Mouse (Mus musculus) embryonic fibroblast, embryonic 13.5 days (primary cell): Measurements from ENCODE around the gene Blzf1. TPM values are rescaled to one million over a fixed set of nuclear protein-coding genes. Genes with fewer than 3 reads are reported as not detected.

ENCODE experiments used
- H3K27ac ChIP-seq: 2 replicates; pipeline ENCODE4 v1.5.1; 2012; ENCODE audit warnings: low read length, control low read depth, inconsistent platforms; ENCODE audit not compliant: insufficient read depth
- H3K4me1 ChIP-seq: 2 replicates; pipeline ENCODE4 v1.6.1; 2011; ENCODE audit warnings: low read length; ENCODE audit not compliant: control insufficient read depth, insufficient read depth
- H3K4me3 ChIP-seq: 2 replicates; pipeline ENCODE4 v1.5.1; 2011; ENCODE audit warnings: mild to moderate bottlenecking, control low read depth, low read length; ENCODE audit not compliant: insufficient read depth
- CTCF ChIP-seq: IDR thresholded peaks from 2 replicates; pipeline ENCODE4 v1.5.1; 2011; ENCODE audit warnings: mild to moderate bottlenecking, control low read depth, low read length, moderate library complexity, borderline replicate concordance; ENCODE audit not compliant: insufficient read depth
- POLR2A ChIP-seq: IDR thresholded peaks from 2 replicates; pipeline ENCODE4 v1.6.1; 2011; ENCODE audit warnings: low read depth, mild to moderate bottlenecking, control low read depth, low read length, moderate library complexity
- polyA plus RNA-seq: library from polyadenylated mRNA; stranded (reverse); fragments of >200 nt; gene quantifications from 2 replicates; pipeline ENCODE4 v1.2.4, GENCODE M21; 2011; ENCODE audit warnings: low read depth; ENCODE audit not compliant: missing spikeins, insufficient read length

Gene Blzf1
- polyA plus RNA-seq, 1 experiment, result 31.3 TPM

DNA sequence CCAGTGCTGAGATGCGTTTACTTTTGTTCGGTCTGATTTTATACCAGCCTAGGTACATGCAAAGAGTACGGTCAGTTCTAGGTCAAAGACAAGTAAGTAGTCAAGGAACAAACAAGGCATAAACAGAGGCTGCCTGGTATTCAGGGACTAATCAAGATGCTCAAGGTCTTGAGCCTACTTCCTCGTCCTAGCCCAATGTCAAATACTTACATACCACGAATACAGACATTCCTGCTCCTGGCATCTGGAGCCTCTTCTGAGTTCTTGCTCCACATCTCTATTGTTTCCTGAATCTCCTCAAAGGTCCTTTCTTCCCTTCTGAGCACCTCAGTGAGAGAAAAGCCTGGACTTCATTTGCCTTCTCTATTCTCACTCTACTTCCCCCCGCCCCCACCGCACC is 36.3 kb downstream of the Blzf1 start:
- Histone ChIP-seq H3K4me1 (no peaks in the 10 kb centered on the region; the same call in 1 of the 2 replicates), H3K27ac (no peak overlapping the region), H3K4me3 (no peak overlapping the region)
- TF ChIP-seq POLR2A (no peak), CTCF (no peak)

DNA sequence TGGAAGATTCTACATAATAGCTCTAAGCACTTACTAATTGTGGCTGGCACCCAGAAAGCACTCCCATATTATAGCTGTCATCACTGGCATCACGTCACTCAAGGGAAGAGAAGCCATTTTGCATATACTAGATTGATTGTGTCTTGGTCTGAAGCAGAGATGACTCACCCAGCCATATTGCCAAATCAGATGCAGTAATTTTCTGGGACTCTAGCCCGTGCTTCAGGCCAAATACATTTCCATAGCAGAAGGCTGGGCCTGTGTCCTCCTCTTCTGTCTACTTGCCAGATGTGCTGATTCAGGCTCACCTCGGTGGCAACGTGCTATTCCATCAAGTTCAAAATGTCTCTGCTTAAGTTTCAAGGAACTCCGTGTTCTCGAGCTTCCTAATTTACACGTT is 45.7 kb downstream of the Blzf1 start:
- no peak overlapping the region for H3K27ac ChIP-seq
- TF ChIP-seq CTCF, result no peak
- TF ChIP-seq POLR2A, result no peak

DNA sequence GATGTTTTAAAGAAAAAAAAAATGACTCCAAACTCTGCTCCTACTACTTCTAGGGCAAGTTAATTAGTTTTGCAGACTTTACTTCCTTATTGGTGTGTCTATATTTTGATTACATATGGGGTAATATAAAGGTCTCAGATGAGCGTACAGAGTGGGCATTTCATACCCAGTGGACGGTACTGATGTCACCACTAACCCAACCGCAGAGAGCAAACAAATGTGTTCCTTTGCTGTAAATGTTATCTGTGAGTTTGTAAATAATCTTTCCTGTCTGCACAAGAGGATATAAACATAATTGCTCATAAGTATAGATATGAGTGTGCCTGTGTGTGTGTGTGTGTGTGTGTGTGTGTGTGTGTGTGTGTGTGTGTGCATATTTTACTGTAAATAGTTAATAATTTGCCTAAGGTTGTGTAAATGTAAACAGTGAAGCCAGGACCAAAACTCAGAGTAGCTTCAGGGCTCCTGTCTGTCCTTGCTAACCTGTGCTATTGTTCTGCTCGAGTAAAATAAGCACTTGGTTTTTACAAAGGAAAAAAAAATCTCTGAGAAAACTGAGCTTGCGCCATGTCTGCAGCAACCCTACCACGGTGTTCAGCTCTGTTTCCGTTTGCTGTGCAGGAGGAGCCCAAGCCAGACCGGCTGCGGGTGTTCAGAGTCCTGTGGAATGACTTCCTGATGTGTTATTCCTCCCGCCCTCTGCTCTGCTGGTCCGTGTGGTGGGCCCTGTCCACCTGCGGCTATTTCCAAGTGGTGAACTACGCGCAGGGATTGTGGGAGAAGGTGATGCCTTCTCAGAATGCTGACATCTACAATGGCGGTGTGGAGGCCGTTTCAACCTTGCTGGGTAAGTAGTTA is 46.9 kb downstream of the Blzf1 start:
- Histone ChIP-seq H3K27ac (no peak overlapping the region), H3K4me1 (peaks cover 2% of the 10 kb centered on the region; the same call in 1 of the 2 replicates), H3K4me3 (no peak overlapping the region)
- TF ChIP-seq CTCF, result no peak
- no peak for TF ChIP-seq POLR2A

More for the DNA sequence above, 45.7 kb downstream of the Blzf1 start:
- Histone ChIP-seq H3K4me1 (peaks cover 2% of the 10 kb centered on the region; the same call in 1 of the 2 replicates), H3K4me3 (no peak overlapping the region)

DNA sequence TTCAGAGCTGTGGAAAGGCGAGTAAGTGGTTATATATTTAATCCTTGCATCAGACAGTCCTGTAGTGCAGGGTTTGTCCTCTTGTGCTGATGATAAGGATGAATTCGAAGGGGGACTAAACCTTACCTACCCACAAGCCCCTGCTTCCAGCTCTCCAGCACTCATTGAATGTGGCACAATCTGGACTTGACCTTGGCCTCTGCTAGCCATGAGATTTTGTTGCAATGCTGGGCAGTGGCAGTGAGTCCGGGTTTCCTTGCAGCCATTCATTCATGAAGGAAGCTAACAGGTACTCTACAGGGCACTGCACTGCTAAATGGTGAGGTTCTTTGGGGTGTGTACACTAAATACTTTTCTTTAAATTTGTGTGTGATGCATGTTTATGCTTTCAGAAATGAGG is 52.5 kb downstream of the Blzf1 start:
- no peak overlapping the region for H3K4me3 ChIP-seq
- TF ChIP-seq POLR2A, result no peak
- TF ChIP-seq CTCF, result no peak
- no peaks in the 10 kb centered on the region; the same call in 1 of the 2 replicates for H3K4me1 ChIP-seq
- no peak overlapping the region for H3K27ac ChIP-seq

DNA sequence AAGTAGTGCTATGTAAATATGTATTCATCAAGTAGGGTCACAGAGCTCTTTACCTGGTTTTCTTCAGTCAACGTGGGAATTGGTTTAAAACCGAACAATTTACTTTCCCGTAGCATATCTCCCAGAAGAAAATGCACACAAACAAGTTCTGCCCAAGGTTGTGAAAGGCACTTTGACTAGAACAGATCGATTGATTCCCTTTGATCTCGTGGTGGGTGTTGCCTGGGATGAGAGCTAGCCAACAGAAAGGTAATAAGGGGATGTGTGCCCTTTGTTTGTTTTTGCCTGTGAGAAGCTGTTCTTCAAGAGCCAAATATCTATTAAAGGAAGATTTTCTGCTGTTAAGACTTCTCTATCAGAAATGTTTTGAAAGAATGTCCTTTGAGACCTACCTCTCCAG is 54.7 kb downstream of the Blzf1 start:
- H3K4me1 ChIP-seq, result peaks cover 3% of the 10 kb centered on the region; the same call in 1 of the 2 replicates
- no peak for TF ChIP-seq CTCF
- no peak for TF ChIP-seq POLR2A
- no peak overlapping the region for H3K4me3 ChIP-seq
- no peak overlapping the region for H3K27ac ChIP-seq

DNA sequence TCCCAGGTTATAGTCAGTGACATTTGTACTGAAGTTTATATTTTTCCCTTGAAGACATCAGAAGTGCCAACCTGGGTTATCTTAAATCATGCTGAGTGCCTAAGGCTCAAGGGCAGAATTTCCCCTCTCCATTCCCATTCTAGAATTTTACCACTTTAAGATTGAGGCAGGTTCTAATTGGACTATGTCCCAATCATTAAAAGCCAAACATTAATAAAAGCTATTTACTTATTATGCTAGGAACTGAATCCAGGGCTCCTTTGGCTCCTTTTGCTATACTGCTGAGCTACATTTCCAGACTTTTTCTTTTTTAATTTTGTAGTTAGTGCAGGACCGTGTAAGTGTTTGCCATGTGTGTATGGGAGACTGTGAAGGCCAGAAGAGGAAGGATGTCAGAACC is 55.9 kb downstream of the Blzf1 start:
- Histone ChIP-seq H3K27ac (no peak overlapping the region), H3K4me3 (no peak overlapping the region; the same call in 1 of the 2 replicates), H3K4me1 (peaks cover 4% of the 10 kb centered on the region; the same call in 1 of the 2 replicates)
- TF ChIP-seq POLR2A, result no peak

DNA sequence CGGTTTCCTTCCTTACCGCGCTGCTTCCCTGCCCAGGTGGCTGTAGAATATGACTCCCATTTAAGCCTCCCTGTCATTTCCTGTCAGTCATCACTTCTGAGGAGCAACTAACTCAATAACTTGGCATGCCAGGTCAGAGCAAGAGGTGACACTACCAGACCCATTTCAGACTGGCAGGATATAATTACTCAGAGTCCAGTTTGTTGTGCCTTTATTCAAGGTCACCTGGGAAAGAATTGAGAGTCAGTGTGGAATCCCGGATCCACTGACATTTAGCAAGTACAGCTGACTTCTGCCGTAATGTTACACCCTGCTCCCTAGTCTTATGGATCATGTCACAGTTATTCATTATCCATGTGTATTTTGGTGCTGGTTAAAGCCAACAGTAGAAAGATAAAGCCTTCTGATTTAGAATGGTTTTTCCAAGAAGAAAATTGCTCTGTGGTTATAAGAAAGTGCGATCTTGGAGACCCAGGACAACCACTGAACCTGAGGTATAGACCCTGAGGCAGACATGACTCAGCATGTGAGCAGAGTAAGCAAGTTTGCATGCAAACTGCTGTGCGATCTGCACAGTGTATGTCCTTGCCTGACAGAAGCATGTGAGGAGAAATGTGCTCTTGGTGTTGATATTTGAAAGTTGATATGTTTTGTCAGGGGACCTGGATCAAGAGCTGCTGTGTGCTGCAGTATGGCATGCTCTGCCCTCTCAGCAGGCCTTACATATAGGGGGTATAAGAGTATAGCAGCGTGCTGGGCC is 56.7 kb downstream of the Blzf1 start:
- TF ChIP-seq POLR2A (no peak), CTCF (no peak)
- Histone ChIP-seq H3K4me1 (peaks cover 4% of the 10 kb centered on the region; the same call in 1 of the 2 replicates), H3K27ac (no peak overlapping the region), H3K4me3 (peak overlapping the region; percentile 90)

DNA sequence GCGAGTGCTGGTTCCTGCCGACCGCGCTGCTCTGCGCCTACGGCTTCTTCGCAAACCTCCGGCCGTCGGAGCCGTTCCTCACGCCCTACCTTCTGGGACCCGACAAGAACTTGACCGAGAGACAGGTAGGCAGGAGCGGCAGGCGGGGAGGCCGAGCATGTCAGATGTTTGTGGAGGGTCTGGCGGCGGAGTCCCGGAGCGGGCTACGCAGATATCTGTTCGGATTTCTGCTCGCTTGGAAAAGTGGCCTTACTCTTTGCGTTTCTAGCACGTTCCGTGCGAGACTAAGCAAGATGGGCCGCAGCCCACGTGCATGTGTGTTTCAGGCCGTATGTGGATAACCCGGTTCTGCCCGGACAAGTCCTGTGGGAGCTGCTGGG is 58.0 kb downstream of the Blzf1 start:
- TF ChIP-seq POLR2A, result no peak; the same call in 1 of the 2 replicates
- no peak for TF ChIP-seq CTCF
- Histone ChIP-seq H3K4me1 (peaks cover 4% of the 10 kb centered on the region; the same call in 1 of the 2 replicates), H3K4me3 (peak overlapping the region; percentile 90), H3K27ac (peak overlapping the region; percentile 39)

DNA sequence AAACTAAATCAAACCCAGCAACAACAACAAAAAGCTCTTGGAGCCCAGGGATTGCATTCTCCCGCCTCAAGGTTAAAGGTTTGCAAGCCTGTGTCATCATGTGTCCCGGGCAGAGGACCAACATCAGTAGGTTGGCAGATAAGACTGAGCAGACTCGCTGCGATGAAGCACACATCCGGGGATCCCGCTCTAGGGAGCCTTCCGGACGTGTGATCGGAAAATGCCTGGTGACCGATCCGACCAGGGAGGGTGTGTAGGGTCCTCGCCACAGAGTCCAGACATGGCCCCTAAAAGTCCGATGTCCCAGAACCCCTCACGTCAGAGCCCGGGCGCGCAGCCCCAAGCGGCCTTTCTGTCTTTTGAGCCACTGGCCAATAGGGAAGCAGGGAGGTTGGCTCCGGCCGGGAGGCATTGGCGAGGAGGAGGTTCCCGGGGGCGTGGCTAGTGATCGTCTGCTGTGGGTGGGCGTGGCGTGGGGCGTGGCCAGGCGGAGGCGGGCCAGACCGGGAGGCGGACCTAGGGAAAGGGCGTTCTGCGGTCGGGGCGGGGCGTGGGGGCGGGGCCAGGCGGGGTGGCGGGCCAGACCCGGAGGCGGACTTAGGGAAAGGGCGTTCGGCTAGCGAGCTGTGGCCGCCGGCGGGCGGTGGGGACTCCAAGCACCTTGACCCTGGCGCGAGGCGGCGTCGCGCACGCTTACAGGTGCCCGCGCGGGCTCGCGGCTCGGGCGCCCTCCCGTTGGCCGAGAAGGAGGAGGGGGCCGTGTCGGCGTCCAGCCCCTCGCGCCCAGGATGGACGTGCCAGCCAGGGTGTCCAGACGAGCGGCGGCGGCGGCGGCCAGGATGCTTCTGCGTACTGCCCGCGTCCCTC is 58.6 kb downstream of the Blzf1 start, which contains the start of gene Slc19a2:
Slc19a2 (plus strand) TSS at position 582 of the 867 bp plus-strand sequence.
- Histone ChIP-seq H3K27ac (peak within 1 kb of the TSS; percentile 72), H3K4me3 (peak within 1 kb of the TSS; percentile 90), H3K4me1 (peaks cover 4% of the 10 kb centered on the region; the same call in 1 of the 2 replicates)
- TF ChIP-seq CTCF (no peak), POLR2A (peak; percentile 89)
